Mouse (Mus musculus) liver, embryonic 15.5 days (tissue): Measurements from ENCODE around the gene Smlr1. TPM values are rescaled to one million over a fixed set of nuclear protein-coding genes. Genes with fewer than 3 reads are reported as not detected.

ENCODE experiments used
- ATAC-seq: fragments of 200-750 bp; cut with Nextera tagmentation; 2 replicates; pipeline ENCODE4 v1.8.0; 2017; ENCODE audit warnings: moderate number of reproducible peaks, mild to moderate bottlenecking, moderate library complexity; ENCODE audit not compliant: insufficient read depth
- H3K27ac ChIP-seq: fragments of 300-500 bp; sonication (generic); replicated peaks from 2 replicates; pipeline ENCODE4 v1.5.1; 2015; ENCODE audit warnings: mild to moderate bottlenecking, inconsistent platforms
- H3K27me3 ChIP-seq: fragments of 300-500 bp; sonication (generic); 2 replicates; pipeline ENCODE4 v1.6.1; 2015; ENCODE audit warnings: mild to moderate bottlenecking, inconsistent platforms
- H3K36me3 ChIP-seq: fragments of 300-500 bp; sonication (generic); replicated peaks from 2 replicates; pipeline ENCODE4 v1.6.1; 2015; ENCODE audit warnings: moderate library complexity, mild to moderate bottlenecking, inconsistent platforms
- H3K4me1 ChIP-seq: fragments of 300-500 bp; sonication (generic); replicated peaks from 2 replicates; pipeline ENCODE4 v1.6.1; 2015; ENCODE audit warnings: inconsistent platforms
- H3K4me2 ChIP-seq: fragments of 300-500 bp; sonication (generic); 2 replicates; pipeline ENCODE4 v1.6.1; 2015; ENCODE audit warnings: moderate library complexity, mild to moderate bottlenecking, inconsistent platforms
- H3K4me3 ChIP-seq: fragments of 300-500 bp; sonication (generic); replicated peaks from 2 replicates; pipeline ENCODE4 v1.5.1; 2015; ENCODE audit warnings: mild to moderate bottlenecking, inconsistent platforms
- H3K9ac ChIP-seq: fragments of 300-500 bp; sonication (generic); 2 replicates; pipeline ENCODE4 v1.6.1; 2015; ENCODE audit warnings: moderate library complexity, mild to moderate bottlenecking, inconsistent platforms
- H3K9me3 ChIP-seq: fragments of 300-500 bp; sonication (generic); replicated peaks from 2 replicates; pipeline ENCODE4 v1.6.1; 2016; ENCODE audit warnings: inconsistent platforms
- WGBS: fragments of 180-500 bp; shearing (Covaris S2); methylation state at CpG from one replicate; pipeline ENCODE4 v1.1.7; 2015; ENCODE audit warnings: mixed read lengths; ENCODE audit not compliant: insufficient replicate concordance; 5-methylcytosine and 5-hydroxymethylcytosine counted together
- polyA plus RNA-seq: library from polyadenylated mRNA; unstranded; fragments of >200 nt; fragmentation: Nextera tagmentation; extraction: Ambion mirVana; gene quantifications from 2 replicates; pipeline ENCODE4 v1.2.1, GENCODE M21; 2015

The Smlr1 gene
- polyA plus RNA-seq, 1 experiment from 2014 or later, result 22.3 TPM

GRCm38 (mm10) chr10:25499323-25500071 is 36.6 kb downstream of the Smlr1 start:
- 56% methylated on average over 10 of the region's 10 CpGs for WGBS
- no peaks in the 10 kb centered on the region for H3K4me1 ChIP-seq
- H3K27me3 ChIP-seq, result no peaks in the 10 kb centered on the region
- no peak overlapping the region for H3K4me2 ChIP-seq
- ATAC-seq, result no peak
- no peak overlapping the region for H3K9ac ChIP-seq
- H3K27ac ChIP-seq, result no peak overlapping the region
- H3K4me3 ChIP-seq, result no peak overlapping the region
- no peaks in the 10 kb centered on the region for H3K9me3 ChIP-seq
- no peaks in the 10 kb centered on the region for H3K36me3 ChIP-seq

DNA sequence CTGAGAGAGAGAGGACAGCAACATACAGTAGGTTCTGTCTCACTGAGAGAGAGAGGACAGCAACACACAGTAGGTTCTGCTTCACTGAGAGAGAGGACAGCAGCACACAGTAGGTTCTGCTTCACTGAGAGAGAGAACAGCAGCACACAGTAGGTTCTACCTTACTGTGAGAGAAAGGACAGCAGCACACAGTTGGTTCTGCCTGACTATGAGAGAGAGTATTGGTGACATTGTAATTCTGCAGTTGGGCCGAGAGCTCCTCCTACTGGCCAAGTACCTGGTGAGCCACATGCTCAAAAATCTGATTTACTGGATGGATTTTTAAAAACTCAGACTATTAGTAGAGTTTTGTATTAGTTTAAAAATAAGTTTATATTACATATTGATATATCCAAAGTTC is 47.6 kb downstream of the Smlr1 start:
- H3K4me1 ChIP-seq, result no peaks in the 10 kb centered on the region
- 14% methylated on average over 1 of the region's 1 CpGs for WGBS
- ATAC-seq, result no peak
- no peak overlapping the region for H3K9ac ChIP-seq
- H3K4me2 ChIP-seq, result no peak overlapping the region
- no peak overlapping the region for H3K27ac ChIP-seq
- no peaks in the 10 kb centered on the region for H3K27me3 ChIP-seq
- H3K36me3 ChIP-seq, result no peaks in the 10 kb centered on the region
- no peak overlapping the region for H3K4me3 ChIP-seq
- H3K9me3 ChIP-seq, result no peaks in the 10 kb centered on the region

DNA sequence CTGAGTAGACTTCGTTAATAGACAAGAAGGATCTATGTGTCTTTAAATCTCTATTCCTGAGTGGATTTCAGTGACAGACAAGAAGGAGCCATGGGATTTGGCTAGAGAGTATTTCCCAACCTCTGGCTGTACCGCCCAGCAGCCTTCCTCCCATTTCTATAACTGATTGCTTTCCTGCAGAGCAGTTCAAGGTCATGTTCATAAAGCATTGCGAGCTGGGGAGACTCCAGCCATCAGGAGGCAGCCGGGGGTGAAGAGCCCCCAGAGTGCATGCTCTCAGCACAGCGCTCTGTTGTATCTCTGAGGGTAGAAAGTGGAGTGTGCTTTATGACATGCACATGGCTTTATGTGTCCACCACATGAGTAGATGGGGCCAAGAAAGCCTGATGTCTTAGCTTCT is 53.3 kb downstream of the Smlr1 start:
- H3K27me3 ChIP-seq, result no peaks in the 10 kb centered on the region
- no peak for ATAC-seq
- no peaks in the 10 kb centered on the region for H3K4me1 ChIP-seq
- H3K27ac ChIP-seq, result no peak overlapping the region
- 68% methylated on average over 5 of the region's 5 CpGs for WGBS
- no peak overlapping the region for H3K4me3 ChIP-seq
- no peak overlapping the region for H3K4me2 ChIP-seq
- H3K36me3 ChIP-seq, result peaks cover 7% of the 10 kb centered on the region; the same call in 1 of the 2 replicates
- no peaks in the 10 kb centered on the region for H3K9me3 ChIP-seq
- no peak overlapping the region for H3K9ac ChIP-seq

GRCm38 (mm10) chr10:25479716-25480115 is 56.4 kb downstream of the Smlr1 start:
- peaks cover 7% of the 10 kb centered on the region; the same call in 1 of the 2 replicates for H3K36me3 ChIP-seq
- H3K9ac ChIP-seq, result no peak overlapping the region
- 63% methylated on average over 3 of the region's 3 CpGs for WGBS
- H3K4me1 ChIP-seq, result no peaks in the 10 kb centered on the region
- no peak overlapping the region for H3K4me3 ChIP-seq
- ATAC-seq, result no peak
- H3K27ac ChIP-seq, result no peak overlapping the region
- no peak overlapping the region for H3K4me2 ChIP-seq
- no peaks in the 10 kb centered on the region for H3K9me3 ChIP-seq
- H3K27me3 ChIP-seq, result no peaks in the 10 kb centered on the region

Other genes with a start within 250 kb of the Smlr1 start
- 17.8 and 22.2 TPM in 2 replicates for gene Akap7, start 228.4 kb downstream of the Smlr1 start, polyA plus RNA-seq
- gene Epb41l2, start 176.5 kb downstream of the Smlr1 start, polyA plus RNA-seq, result 9.7 and 10.0 TPM in 2 replicates